Mouse (Mus musculus) granulocyte monocyte progenitor cell, adult 5-6 weeks (primary cell): Measurements from ENCODE around the gene Smurf1. TPM values are rescaled to one million over a fixed set of nuclear protein-coding genes. Genes with fewer than 3 reads are reported as not detected.
A peak's percentile ranks its signal among the peaks of the same experiment; 100 is the strongest.

Experiments
- ATAC-seq: replicated peaks from 2 replicates; pipeline ENCODE4 v1.8.0; 2016; ENCODE audit warnings: mild to moderate bottlenecking, moderate TSS enrichment, inconsistent platforms; ENCODE audit not compliant: poor library complexity, severe bottlenecking
- total RNA-seq, 2 experiments: library from RNA; stranded (forward) in 1 of 2; stranded (reverse) in 1 of 2; fragments of 200-712, 200-1000 nt in 1 of 2; fragments of >200 nt in 1 of 2; fragmentation: Nextera tagmentation in 1 of 2; gene quantifications; 2 replicates each; pipeline ENCODE4 v1.2.3; 2014 to 2017

Gene Smurf1
- total RNA-seq, 2 experiments from 2014 or later, result 2.0 to 4.6 TPM

DNA sequence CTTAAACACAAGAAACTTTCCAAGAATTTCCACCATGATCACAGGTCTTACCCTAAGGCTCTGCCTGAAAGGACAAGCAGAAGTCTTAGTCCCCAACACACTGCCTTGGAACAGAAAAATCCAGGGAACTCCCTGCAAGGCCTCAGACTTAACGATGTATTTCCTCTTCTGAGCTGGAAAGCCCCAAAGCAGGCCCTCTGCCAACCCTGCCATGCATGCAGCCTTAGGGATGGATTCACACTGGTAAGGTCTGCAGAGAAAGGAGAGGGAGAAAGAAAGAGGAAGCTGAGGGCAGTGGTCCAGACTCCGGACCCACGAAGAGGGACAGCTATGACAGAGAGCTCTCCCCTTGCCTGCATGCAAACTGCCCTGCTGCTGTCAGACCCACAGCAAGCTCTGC is 2.2 kb downstream of the Smurf1 start:
- ATAC-seq, result peak; percentile 7

DNA sequence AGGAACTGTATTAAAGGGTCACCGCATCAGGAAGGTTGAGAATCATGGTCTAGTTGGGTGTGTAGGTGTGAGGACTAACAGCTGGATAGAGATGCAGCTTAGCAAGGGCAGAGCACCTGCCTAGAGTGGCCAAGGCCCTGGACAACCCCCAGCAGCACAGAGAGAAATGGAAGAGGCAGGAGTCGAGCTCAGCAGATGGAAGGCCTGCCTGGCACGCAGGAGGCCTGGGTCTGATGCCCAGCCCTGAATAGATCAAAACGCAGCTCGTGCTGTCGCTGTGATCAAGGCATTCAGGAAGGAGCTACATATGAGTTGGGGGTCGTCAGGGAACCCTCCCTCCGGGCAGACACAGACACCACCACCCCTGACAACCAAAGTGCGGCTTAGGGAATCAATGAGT is 7.4 kb downstream of the Smurf1 start:
- no peak for ATAC-seq

DNA sequence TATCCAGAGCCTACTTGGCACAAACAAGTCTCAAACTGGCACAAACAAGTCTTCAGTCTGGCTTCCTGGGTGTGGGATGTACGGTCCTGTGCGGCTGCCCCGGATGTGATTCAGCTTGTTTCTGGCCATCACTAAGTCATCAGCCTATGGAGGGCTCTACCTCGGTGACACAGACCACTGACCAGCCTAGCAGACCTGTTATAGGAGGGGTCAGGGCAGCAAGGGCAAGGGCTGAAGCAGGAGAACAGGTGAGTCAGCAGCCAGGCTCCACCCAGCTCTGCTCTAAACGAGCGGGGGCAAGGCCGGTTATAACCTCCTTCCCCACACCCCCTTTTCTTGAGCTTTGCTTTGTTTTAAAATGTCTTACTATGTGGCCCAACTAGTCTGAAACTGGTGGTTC is 11.2 kb downstream of the Smurf1 start:
- no peak for ATAC-seq

DNA sequence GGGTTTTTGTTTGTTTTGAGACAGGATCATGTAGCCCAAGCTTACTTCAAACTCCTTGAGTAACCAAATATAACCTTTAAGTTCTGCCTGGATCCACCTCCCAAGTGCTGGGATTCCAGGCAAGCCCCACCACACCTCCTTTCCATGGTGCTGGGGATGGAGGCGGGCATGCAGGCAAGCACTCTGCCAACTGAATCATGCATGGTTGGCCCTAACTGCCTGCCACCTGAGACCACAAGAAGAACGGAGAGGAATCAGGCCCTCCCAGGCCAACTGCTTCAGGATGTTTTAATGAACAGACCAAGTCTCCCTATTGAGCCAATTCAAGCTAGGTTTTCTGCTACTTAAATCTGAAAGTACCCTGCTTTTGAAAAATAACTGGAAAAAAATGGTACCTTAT is 13.1 kb downstream of the Smurf1 start:
- ATAC-seq, result no peak

DNA sequence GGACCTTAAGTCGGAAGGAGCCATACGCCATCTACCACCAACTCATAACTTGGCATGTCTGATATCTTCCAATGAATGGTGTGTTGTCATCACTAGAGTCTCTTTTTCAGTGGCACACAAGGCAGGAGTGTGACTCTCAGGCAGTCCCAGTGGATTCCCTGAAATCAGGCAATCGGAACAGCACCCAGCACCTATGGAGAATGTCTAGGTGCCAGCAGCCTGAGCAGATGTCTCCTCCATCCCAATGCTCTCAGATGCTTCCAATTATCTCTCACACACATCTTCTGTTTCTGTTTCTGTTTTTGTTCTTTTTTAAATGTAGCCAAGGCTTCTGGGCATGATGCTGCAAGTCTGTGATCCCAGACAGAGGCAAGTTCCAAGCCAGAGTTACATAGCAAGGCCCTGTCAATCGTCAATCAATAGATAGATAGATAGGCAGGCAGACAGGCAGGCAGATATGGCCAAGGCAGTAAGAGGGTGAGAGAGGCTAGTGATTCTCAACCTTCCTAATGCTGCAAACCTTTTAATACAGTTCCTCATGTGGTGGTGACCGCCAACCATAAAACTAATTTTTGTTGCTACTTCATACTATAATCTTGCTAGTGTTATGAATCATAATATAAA is 15.1 kb downstream of the Smurf1 start:
- ATAC-seq, result no peak

DNA sequence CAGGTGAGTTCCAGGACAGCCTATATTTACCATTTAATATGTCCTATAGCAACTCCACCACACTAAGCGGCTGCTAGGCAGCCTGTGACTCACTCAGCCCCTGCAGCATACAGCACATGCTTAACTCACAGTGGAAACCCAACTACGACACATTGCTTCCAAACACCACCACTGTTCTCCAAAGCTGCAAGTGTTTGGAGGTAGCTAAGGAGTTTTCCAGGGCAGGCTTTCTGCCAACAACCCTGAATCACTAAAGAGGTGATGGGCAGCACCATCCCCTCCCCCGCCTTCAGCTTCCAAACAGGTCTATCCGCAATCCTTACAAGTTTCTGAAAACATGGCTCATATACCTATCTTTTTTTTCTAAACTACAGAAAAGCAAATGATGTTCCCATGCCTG is 15.8 kb downstream of the Smurf1 start:
- ATAC-seq, result no peak

DNA sequence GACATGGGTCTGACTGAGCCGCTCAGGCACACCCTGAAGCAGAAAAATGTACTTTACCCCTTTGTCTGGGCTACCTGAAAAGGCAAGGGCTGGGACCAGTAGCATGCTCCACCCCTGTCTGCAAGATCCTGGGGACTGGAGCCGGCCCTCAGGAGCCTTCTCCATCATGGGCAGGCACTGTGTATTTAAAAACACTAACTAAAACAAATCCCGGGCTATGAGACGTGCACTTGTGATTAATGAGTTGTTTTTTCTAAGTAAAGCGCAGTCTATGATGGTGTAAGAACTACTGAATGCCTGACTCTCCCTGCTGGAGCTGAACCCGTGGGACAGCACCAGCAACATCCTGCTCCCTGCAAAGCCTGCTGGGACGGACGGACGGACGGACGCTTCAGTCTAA is 17.2 kb downstream of the Smurf1 start:
- no peak for ATAC-seq

DNA sequence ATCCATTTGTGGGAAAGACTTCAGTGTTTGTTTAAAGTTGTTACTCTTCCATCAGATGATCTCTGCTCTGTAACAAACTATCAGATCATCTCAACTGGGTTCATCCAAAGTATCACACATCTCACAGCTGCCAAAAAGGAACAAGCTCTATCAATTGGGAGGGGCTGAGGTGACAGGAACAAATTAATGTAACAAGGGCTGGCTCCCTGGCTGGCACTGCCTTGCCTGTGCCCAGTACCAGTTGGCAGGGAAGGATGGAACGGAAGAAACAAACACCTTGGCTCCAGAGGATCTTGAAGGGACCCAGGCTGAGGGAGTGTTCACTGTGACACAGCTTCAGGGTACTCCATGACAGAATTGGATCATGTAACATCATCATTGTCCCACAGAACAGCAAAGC is 17.6 kb downstream of the Smurf1 start:
- no peak for ATAC-seq

DNA sequence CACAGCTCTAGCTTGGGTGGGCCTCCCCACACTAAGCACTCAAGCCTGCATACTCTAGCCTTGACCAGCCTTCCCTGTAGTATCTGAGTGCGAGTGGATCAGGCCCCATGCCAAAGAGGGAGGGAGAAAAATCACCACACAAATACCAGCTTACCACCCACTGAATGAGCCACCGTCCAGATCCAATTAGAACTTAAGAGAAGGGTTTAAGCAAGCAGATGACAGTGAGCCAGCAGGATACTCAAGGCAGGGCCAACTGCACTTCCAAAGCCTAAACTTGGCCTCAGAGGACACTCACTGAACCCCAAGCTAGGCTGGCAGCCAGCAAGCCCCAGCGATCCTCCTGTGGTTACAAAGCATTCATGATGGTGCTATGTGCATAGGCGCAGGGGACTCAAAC is 19.6 kb downstream of the Smurf1 start:
- no peak for ATAC-seq

DNA sequence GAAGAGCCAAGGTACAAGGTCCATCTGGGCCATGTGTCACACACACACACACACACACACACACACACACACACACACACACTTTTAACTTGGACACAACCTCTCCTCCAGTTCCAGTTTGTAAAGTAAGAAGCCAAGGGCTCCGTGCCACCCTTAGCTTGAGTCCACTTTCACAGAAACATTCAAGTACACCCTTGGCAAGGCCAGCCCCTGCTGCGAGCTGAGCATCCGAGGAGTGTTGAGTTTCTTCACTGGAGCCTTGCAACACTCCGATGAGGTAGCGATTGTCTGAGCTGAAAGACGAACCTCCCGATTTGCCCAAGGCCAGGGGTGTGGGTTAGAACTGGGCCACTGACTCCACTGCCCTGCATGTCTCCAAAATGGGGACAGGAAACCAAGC is 20.7 kb downstream of the Smurf1 start:
- ATAC-seq, result peak; percentile 54; the same call in 1 of the 2 replicates

DNA sequence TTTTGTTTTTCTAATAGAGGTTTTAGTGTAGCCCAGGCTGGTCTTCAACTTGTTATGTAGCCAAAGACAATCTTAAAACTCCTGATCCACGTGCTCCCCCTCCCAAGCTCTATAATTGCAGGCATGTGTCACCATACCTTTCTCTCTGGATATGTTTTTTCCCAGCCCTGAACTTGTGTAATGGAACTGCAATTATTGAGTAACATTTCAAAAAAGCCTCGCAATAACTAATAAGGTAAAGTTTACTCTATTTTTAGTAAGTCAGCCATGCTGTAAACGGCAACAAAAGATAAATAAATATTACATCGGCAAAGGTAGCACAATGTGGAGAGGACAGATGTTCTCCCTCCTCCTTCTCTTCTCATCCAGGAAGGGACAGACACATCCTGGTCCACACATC is 21.3 kb downstream of the Smurf1 start:
- ATAC-seq, result no peak

DNA sequence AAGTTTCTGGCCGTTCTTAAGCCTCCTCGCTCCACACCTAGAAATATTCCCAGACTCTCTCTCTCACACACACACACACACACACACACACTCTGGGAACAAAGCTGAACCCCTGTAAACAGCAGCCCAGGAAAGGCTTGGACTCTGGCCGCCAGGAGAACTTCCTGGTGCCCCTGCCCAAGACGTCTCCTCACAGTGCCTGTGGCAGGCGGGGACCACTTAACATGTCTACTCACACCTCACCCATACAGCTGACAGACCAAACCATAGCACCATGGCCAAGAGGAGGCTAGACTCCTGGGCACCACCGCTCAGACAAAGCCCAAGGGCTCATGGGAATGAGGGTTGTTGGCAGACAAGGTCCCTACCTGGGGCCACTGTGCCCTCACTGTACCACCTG is 22.3 kb downstream of the Smurf1 start:
- no peak for ATAC-seq

DNA sequence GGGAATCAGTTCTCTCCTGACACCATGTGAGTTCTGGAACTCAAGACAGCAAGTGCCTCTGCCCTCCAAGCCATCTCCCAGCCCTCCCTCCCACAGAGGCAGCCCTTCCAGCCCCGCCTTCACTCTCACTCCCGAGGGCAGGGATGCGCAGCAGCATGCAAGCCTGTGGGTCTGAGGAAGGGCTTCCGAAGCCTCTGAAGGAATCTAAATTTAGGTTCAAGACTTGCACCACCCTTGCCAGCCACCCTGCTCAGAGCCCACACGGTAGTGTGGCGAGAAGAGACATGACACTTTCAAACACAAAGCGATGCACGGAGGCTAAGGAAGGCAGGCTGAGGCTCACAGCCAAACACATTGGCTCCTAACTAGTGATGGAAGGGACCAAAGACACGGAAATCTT is 23.2 kb downstream of the Smurf1 start:
- no peak for ATAC-seq

DNA sequence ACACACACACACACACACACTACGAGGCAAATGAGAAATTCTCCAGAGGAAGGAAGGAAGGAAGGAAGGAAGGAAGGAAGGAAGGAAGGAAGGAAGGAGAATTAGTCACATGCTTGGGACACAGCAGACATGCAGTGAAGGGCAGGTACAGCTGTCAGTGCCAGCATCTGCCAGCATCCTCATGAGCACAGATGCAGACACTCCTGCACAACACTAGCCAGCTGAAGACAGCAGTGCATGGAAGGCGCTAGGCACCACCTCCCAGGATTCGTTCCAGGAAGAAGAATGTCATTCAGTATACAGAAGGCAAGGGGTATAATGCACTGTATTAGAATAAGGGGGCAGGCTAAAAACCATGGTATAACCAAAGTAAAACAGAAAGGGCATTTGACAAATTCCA is 24.7 kb downstream of the Smurf1 start:
- no peak for ATAC-seq

DNA sequence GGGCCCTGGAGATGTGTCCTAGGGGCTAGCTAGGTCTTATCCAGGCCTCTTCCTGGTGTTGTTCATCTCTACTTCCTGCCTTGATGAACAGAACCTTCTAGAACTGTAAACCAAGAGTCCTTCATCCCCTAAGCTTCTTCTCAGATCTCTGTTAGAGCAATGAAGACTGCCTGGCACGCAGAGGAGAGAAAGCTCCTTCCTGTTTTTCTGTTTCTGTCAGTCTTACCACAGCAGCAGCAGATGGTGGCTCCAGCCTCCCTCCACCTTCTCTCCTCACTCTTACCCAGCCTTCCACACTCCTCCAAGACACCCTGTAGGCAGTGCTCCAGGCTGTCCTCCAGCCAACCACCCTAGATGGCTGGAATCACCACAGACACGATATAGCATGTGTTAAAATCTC is 28.3 kb downstream of the Smurf1 start:
- peak; percentile 72 for ATAC-seq

DNA sequence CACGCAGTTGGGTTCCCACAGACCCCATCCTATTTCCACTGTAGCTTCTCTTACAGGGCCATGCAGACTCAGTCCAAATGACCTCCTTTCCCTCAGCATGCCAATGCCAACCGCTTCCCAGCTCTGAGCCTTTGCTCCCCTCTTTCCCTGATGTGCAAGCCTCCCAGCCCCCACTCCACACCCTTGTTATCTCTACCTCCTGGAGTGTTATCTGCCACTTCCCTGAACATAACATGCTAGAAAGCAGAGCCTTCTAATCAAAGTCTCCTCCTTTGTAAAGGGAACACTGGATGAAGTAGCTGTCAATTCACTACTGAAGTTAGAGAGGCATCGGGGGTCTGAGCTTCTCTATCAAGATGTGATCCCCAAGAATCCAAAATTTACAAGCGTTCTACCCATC is 32.2 kb downstream of the Smurf1 start:
- ATAC-seq, result no peak

DNA sequence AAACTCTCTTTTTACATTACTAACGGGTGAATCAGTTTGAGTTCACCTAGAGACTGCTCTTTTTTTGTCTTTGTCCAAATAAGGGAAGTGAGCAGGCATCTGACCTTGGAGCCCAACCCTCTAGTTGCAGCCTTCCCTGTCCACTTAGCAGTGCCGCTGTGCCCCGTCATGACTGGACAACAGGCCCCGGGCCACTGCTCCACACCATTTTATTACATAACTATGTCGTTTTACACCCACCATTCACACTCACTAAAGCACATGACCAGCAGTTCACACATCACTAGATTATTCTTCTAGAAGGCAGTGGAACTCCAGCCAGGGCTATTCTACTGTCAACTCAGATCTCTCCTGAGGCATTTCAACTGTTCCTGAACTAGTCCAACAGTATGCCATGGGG is 33.8 kb downstream of the Smurf1 start:
- ATAC-seq, result peak; percentile 44; the same call in 1 of the 2 replicates

DNA sequence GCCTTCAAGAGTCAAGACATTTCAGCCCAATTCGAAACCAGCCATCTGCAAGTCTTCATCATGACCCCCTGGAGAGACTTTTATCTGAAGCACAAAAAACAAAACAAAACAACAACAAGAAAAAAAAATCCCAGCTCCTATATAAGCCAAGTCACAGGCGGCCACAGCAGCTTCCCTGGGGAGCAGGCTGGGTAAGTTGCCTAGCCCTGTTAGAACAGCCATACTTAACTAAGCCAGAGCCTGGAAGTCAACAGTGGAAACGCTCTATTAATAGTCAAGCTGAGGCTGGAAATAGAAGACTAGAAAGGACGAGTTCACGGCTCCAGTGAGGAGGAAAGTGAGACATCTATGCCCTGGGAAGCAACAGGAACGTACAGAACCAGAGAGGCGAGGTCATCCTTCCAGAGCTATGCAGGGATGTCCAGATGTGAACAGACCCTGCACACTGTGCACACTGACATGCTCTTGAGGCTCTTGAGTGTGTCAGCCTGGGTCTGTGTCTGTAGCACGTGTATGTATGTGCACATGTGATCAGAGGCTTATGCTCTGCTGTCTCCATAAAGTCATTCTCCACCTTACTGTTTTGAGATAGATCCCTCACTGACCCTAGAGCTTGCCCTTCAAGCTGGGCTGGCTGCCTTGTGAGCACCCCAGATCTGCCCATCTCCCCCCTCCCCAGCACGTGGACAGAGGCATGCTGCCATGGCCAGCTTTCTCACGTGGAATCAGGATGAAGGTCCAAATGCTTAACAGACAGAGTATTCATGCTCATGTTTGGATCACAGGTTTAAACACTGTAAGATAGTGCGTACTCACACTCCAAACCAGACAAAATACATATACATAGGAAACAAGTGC is 36.6 kb downstream of the Smurf1 start:
- no peak for ATAC-seq

DNA sequence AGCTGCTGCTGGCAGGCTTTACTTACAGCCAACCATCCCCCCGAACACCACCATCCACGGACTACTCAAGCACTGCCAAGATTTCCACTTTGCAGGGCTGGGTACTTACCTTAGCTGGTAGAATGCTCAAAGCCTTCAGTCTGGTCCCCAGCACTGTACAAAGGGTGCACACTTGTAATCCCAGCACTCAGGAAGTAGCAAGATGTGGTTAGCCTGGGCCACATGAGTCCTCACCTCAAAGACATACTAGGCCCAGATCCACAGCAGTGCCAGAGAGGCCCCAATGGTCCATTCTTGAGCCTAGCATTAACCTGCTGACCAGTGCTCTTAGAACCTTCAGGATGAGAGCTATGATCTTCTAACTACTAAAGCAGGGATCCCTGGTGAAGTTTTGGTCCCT is 39.4 kb downstream of the Smurf1 start:
- no peak for ATAC-seq

DNA sequence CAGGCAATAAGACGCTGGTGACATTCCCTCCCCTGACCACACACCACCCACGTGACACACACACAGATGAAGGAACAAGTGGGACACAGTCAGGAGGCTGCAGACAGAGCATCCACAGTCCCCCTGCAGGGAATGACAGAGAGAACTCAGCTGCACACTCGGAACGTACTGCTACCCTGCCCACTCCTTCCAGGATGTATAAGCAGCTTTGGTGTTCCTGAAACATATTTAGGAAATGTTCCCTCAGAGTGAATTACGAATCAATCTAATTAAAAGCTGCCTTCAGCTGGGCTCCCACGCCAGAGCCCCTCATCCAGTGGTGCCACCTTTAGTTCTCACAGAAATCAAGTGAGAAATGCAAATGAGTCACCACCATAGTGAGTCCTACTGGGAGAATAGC is 42.3 kb downstream of the Smurf1 start:
- no peak for ATAC-seq

DNA sequence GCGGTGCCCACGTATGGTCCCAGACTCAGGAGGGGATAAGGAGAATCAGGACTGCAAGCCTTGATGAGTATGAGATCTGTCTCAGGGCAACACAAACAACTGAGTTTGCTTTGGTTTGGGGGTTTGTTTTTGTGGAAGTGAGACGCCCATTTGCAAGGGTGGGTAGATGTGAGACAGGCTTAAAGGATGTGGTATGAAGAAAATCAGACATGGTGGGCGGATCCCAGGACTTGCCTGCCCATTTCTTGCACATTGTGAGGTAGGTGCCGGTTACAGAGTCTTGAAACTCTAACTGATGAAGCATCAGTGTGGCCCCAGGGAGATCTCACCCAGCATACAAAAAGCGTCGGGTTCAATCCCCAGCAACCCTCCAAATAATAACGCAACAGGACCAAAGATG is 45.9 kb downstream of the Smurf1 start:
- ATAC-seq, result no peak

DNA sequence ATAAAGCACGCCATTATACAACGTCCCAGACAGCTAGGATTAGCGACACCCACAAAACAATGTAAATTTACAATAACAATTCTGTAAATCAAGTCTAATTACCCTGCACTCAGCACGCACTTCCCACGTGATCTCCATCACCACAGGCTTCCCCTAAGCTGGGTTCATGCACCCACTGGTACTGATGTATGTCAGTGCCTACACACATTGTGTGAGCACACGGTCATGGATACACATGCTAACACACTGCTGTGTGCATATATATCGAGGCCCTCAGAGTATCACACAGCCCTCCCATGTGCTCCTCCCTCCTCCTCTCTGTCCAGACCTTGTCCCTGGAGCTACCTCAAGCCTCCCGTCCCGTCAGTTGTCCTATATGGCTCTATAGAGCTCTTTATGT is 46.5 kb downstream of the Smurf1 start:
- ATAC-seq, result no peak
